Mouse (Mus musculus): ENCODE data around the gene Stk16. TPM values are rescaled to one million over a fixed set of nuclear protein-coding genes. Genes with fewer than 3 reads are reported as not detected.

Stk16 gene
- polyA plus RNA-seq, 1 experiment from 2014 or later, result 75.8 TPM

GRCm38 (mm10) chr1:75222926-75223325 is 12.3 kb downstream of the Stk16 start:
- WGBS, result 70% methylated on average over 6 of the region's 6 CpGs
- no peak for ATAC-seq
- no peak for TF ChIP-seq CTCF (IDR thresholded peaks at IDR 0.05)
- TF ChIP-seq EP300 (IDR thresholded peaks at IDR 0.05), result no peak

GRCm38 (mm10) chr1:75223532-75223931 is 12.9 kb downstream of the Stk16 start:
- no peak overlapping the region for H3K9ac ChIP-seq (replicated peaks; ENCODE audit: low read depth)
- H3K4me3 ChIP-seq (ENCODE audit: low read depth, low read length), result no peak overlapping the region
- H3K27me3 ChIP-seq (replicated peaks; ENCODE audit: insufficient read depth, low read length), result peaks cover 1% of the 10 kb centered on the region
- no peak for DNase-seq (ENCODE audit: low spot score)
- no peaks in the 10 kb centered on the region for H3K9me3 ChIP-seq (ENCODE audit: low read length)
- H3K27ac ChIP-seq (ENCODE audit: low read length), result no peak overlapping the region
- peaks cover 3% of the 10 kb centered on the region for H3K4me1 ChIP-seq (ENCODE audit: insufficient read depth, low read depth, low read length)
- WGBS, result 55% methylated on average over 6 of the region's 6 CpGs
- no peak overlapping the region for H3K4me2 ChIP-seq (replicated peaks; ENCODE audit: low read depth, low read length)
- TF ChIP-seq EP300 (IDR thresholded peaks at IDR 0.05) (no peak), CTCF (IDR thresholded peaks at IDR 0.05) (no peak)
- no peak for ATAC-seq
- H3K36me3 ChIP-seq (ENCODE audit: insufficient read depth, low read length), result no peaks in the 10 kb centered on the region

More at GRCm38 (mm10) chr1:75222926-75223325, 12.3 kb downstream of the Stk16 start:
- Histone ChIP-seq H3K9me3 (ENCODE audit: low read length) (no peaks in the 10 kb centered on the region), H3K4me1 (ENCODE audit: insufficient read depth, low read depth, low read length) (peaks cover 6% of the 10 kb centered on the region), H3K4me3 (ENCODE audit: low read depth, low read length) (no peak overlapping the region), H3K9ac (replicated peaks; ENCODE audit: low read depth) (no peak overlapping the region), H3K36me3 (ENCODE audit: insufficient read depth, low read length) (no peaks in the 10 kb centered on the region), H3K27ac (ENCODE audit: low read length) (no peak overlapping the region), H3K27me3 (replicated peaks; ENCODE audit: insufficient read depth, low read length) (peaks cover 3% of the 10 kb centered on the region), H3K4me2 (replicated peaks; ENCODE audit: low read depth, low read length) (no peak overlapping the region)
- DNase-seq (ENCODE audit: low spot score), result no peak

- Histone ChIP-seq H3K27ac (ENCODE audit: low read length) (no peak overlapping the region), H3K9me3 (ENCODE audit: low read length) (no peaks in the 10 kb centered on the region), H3K4me2 (replicated peaks; ENCODE audit: low read depth, low read length) (no peak overlapping the region), H3K9ac (replicated peaks; ENCODE audit: low read depth) (no peak overlapping the region), H3K4me3 (ENCODE audit: low read depth, low read length) (no peak overlapping the region), H3K27me3 (replicated peaks; ENCODE audit: insufficient read depth, low read length) (no peaks in the 10 kb centered on the region; the same call in 1 of the 2 replicates), H3K4me1 (ENCODE audit: insufficient read depth, low read depth, low read length) (no peaks in the 10 kb centered on the region), H3K36me3 (ENCODE audit: insufficient read depth, low read length) (no peaks in the 10 kb centered on the region)
- DNase-seq (ENCODE audit: low spot score) (no peak), ATAC-seq (no peak)
- TF ChIP-seq CTCF (IDR thresholded peaks at IDR 0.05), result no peak
- TF ChIP-seq EP300 (IDR thresholded peaks at IDR 0.05), result no peak
- WGBS, result 38% methylated on average over 3 of the region's 3 CpGs
Measured at GRCm38 (mm10) chr1:75225473-75225872, 14.8 kb downstream of the Stk16 start.

GRCm38 (mm10) chr1:75226138-75226537 is 15.5 kb downstream of the Stk16 start:
- DNase-seq (ENCODE audit: low spot score), result no peak
- Histone ChIP-seq H3K9ac (replicated peaks; ENCODE audit: low read depth) (no peak overlapping the region), H3K27ac (ENCODE audit: low read length) (no peak overlapping the region), H3K27me3 (replicated peaks; ENCODE audit: insufficient read depth, low read length) (no peaks in the 10 kb centered on the region; the same call in 1 of the 2 replicates), H3K4me3 (ENCODE audit: low read depth, low read length) (no peak overlapping the region), H3K36me3 (ENCODE audit: insufficient read depth, low read length) (no peaks in the 10 kb centered on the region), H3K4me2 (replicated peaks; ENCODE audit: low read depth, low read length) (no peak overlapping the region), H3K9me3 (ENCODE audit: low read length) (no peaks in the 10 kb centered on the region), H3K4me1 (ENCODE audit: insufficient read depth, low read depth, low read length) (no peaks in the 10 kb centered on the region)
- 73% methylated on average over 2 of the region's 2 CpGs for WGBS
- no peak for ATAC-seq
- TF ChIP-seq CTCF (IDR thresholded peaks at IDR 0.05) (no peak), EP300 (IDR thresholded peaks at IDR 0.05) (no peak)

- 83% methylated on average over 1 of the region's 1 CpGs for WGBS
- H3K4me2 ChIP-seq (replicated peaks; ENCODE audit: low read depth, low read length), result no peak overlapping the region
- ATAC-seq, result no peak
- H3K36me3 ChIP-seq (ENCODE audit: insufficient read depth, low read length), result no peaks in the 10 kb centered on the region
- TF ChIP-seq EP300 (IDR thresholded peaks at IDR 0.05) (no peak), CTCF (IDR thresholded peaks at IDR 0.05) (no peak)
- H3K27ac ChIP-seq (ENCODE audit: low read length), result no peak overlapping the region
- no peaks in the 10 kb centered on the region for H3K27me3 ChIP-seq (replicated peaks; ENCODE audit: insufficient read depth, low read length)
- no peak overlapping the region for H3K9ac ChIP-seq (replicated peaks; ENCODE audit: low read depth)
- H3K9me3 ChIP-seq (ENCODE audit: low read length), result no peaks in the 10 kb centered on the region
- H3K4me1 ChIP-seq (ENCODE audit: insufficient read depth, low read depth, low read length), result no peaks in the 10 kb centered on the region
- no peak overlapping the region for H3K4me3 ChIP-seq (ENCODE audit: low read depth, low read length)
- no peak for DNase-seq (ENCODE audit: low spot score)
Measured at GRCm38 (mm10) chr1:75227653-75228052, 17.0 kb downstream of the Stk16 start.

GRCm38 (mm10) chr1:75229158-75229557 is 18.5 kb downstream of the Stk16 start:
- Histone ChIP-seq H3K4me2 (replicated peaks; ENCODE audit: low read depth, low read length) (no peak overlapping the region), H3K9ac (replicated peaks; ENCODE audit: low read depth) (no peak overlapping the region), H3K27me3 (replicated peaks; ENCODE audit: insufficient read depth, low read length) (no peaks in the 10 kb centered on the region), H3K36me3 (ENCODE audit: insufficient read depth, low read length) (no peaks in the 10 kb centered on the region), H3K27ac (ENCODE audit: low read length) (no peak overlapping the region), H3K9me3 (ENCODE audit: low read length) (no peaks in the 10 kb centered on the region), H3K4me1 (ENCODE audit: insufficient read depth, low read depth, low read length) (no peaks in the 10 kb centered on the region), H3K4me3 (ENCODE audit: low read depth, low read length) (no peak overlapping the region)
- ATAC-seq (no peak), DNase-seq (ENCODE audit: low spot score) (no peak)
- WGBS, result 60% methylated on average over 4 of the region's 4 CpGs
- TF ChIP-seq EP300 (IDR thresholded peaks at IDR 0.05) (no peak), CTCF (IDR thresholded peaks at IDR 0.05) (no peak)

Measured in lung, postnatal 0 days (tissue).